Mouse (Mus musculus) left cerebral cortex, adult 8-10 months (tissue): ENCODE results near the gene Il1f8. TPM values are rescaled to one million over a fixed set of nuclear protein-coding genes. Genes with fewer than 3 reads are reported as not detected.
"Not testable (repeated sequence)": the region's sequence is repeated elsewhere in the genome, so short reads cannot be mapped to it uniquely, and the experiment has no call there.

Experiments used
- DNase-seq, 2 experiments: peaks; one replicate each; pipeline ENCODE4 v3.0.0; 2022; ENCODE audit warnings: low spot score in 2 of 2
- total RNA-seq, 4 experiments: library from RNA; stranded (reverse); gene quantifications; 2 replicates each; pipeline ENCODE4 v1.2.4; 2022

Il1f8 gene
- not detected for total RNA-seq

DNA sequence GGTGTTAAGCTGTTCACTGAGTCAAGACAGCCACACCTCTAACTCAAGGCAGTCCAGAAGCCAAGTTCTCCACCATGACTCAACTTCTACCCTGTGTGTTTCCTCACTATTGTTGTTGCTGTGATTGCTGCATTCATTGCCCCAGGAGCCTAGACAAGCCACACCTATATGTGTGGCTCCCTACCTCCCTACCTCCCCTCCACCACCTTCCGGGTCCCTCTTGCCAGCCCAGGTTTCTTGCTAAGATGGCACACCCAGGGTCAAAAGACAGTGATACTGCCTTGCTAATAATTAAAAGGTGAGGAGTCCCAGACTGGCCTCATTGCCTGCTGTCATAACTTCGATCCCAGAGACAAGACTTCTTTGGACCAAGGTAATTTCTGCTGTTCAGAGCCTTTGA is at the start of gene Il1f8:
Gene Il1f8 (plus strand): TSS at position 301 of the 400 bp plus-strand sequence.
- no peak for DNase-seq

DNA sequence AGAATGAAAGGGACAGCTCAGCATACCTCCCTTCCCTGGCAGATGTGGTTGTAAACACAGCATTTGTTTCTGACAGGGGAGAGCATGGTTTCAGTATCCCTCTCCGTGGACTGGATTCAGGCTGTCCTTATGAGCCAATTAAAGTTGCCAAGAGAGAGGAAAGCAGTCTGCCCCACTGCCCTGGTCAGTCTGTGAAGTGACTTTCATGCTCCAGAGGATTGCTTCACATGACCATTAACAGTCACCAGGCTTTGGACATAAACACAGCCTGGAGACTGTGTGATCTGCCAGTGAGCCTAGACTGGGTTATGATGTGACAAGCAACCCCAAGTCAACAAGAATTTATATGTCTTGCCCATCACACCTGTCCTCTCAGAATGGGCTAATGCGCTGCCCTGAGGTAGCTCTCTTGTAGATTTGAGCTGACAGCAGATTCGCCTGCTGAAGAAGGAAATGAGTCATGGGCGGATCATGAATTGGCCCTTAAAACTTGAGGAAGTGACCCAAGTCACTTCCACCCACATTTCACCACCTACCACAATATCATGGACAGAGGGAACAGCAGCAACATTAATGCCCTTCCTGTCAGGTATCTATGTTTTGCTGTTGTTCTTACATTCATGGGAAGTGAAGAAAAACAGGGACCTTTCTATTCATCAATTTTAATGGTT is 49.2 kb upstream of the Il1f8 start:
- DNase-seq = no peak

- DNase-seq = no peak
Observed at GRCm38 (mm10) chr2:24109085-24109484, 43.9 kb upstream of the Il1f8 start.

DNA sequence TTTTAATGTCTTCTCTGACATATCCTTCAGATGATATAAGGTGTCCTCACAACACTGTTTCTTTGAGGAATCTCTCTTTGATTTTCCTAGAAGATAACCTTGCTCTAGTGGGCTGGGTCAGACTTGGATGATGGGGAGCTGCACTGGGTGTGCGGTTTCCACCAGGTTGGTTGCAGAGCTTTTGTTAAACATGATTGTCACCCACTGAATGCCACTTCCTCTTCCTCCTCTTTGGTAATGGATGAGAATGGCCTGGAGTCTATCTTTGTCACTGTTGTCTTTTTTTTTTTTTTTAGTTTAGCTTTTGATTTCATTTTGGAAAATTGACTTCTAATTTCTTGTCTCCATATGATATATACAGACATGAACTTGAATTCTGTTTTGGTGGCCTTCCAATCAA is 18.6 kb upstream of the Il1f8 start:
- DNase-seq = no peak

DNA sequence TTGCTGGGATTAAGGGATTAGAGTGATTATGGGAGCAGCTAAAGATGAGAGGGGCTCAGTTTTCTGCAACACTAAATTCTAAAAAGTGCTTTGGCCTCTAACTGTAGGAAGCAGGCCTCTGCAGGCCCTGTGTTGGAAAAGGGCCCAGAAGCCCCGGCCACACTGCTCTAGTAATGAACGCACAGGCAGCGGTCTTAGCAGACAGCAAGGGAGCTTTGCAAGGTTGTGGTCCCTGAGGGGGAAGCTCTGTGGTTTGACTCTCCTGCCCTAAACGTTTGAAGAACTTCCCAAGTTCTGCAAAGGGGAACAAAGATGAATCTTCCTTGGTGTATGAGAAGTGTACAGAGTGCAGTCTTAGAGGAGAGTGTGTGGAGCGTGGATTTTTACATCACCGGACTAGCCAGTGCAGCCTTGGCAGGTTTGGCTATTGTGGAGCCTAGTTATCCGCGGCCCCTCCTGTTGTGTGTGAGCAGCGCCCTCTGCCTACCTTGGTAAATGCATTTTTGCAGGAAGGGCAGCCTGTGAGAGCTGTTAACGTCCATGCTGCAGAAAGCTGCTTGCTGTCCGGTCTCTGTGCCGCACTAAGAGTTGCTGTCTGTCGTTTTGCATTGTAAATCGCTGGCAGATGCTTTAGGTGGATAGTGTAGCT is 28.8 kb downstream of the Il1f8 start:
- DNase-seq = peak; percentile 13

DNA sequence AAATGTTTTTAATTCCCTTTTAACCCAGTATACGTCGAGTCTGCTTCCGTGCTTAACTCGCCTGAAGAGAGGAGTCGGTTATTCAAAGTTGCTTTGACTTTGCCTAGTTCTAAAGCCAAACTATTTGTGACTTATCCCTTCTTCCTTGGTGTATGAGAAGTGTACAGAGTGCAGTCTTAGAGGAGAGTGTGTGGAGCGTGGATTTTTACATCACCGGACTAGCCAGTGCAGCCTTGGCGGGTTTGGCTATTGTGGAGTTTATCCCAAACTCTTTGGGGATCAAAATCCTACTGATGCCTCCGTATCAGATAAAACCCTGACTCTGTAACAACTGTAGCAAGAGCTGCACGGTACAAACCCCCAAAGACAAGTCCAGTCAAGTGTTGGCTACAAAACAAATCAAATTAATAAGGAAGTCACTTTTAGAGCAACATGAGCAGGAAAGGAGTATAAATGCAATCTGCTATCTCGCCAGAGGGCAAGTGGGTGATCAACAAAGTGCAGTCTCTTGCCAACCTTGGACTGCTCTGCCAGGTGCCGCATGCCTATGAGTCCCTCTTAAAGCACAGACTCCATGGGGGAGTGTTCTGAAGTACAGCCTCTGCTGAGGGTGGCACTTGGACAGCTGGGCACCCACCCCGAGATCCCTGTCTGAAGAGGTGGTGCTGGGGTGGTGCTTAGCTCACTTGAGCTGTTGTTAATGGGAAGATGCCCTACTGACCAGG is 29.6 kb downstream of the Il1f8 start:
- DNase-seq = not testable (repeated sequence)

DNA sequence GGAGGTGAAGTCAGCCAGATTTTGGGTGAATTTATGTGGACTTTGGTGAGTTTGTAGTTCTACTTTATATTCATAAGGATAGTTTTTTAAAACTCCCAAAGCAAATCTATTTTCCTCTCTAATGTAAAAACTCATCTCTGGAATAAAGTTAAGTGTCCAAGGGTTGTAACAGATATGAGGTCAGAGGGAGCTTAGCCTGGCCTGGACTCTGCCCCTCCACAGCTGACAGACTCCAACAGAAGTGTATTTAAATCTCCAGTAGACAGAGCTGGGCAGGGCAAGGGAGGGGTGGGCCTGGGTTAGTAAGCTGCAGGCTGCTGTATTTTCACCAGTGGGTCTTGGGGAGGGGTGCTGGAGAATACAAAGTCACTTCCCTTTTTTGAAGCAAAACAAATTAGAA is 31.1 kb downstream of the Il1f8 start:
- DNase-seq = not testable (repeated sequence)

DNA sequence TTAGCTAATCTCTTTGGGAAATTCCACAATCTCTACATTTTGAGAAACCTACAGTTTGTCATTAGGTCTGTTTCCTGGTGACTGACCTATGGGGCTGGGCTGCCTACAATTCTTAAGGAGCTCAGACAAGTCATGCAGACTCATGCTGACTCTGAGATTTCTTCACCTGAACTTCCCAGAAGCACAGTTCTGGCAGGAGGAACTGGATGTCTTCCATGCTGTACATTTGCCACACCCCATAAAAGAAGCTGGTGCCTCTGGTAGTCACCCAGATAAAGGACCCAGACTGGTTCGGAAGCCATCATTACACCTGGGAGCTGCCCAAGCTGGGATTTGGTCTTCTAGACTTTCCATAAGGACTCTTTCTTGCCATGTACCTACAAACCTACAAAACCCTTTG is 33.2 kb downstream of the Il1f8 start, which contains the start of gene Il1f9:
Gene Il1f9 (plus strand): TSS at position 301 of the 400 bp plus-strand sequence.
- no peak for DNase-seq

DNA sequence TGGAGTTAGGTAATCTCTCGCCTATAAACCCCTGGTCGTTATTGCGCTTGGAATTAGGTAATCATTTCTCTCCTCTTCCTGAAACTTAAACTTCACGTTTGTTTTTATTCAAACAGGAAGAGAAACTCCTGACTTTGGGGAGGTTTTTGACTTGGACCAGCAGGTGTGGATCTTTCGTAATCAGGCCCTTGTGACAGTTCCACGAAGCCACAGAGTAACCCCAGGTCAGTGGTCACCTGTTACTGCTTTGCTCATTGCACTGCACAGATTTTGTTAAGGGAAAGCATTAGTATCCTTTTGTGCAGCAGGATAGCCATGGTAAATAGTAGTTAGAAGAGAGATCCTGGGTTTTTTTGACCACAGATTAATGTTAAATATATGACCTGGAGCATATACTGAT is 34.6 kb downstream of the Il1f8 start:
- DNase-seq = no peak

DNA sequence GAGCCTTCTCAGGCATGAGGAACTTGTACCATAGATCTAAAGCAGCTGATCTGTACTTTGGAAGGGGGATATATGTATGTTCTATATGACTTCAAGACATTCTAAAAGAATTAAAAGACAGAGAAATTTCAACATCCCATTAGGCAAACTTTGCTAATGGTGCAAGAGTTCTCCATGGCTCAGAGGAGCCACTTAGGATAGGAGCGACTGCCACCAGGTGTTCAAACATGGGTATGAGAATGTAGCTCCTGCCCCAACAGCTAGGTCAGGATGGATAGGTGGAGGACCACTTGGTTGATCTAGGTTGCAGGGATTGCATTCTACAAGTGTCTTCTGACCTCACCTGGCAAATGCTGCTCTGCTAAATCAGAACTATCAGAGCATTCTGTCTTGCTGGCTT is 35.2 kb downstream of the Il1f8 start:
- no peak for DNase-seq

Other genes starting within 250 kb of the Il1f8 start
- gene Hnmt, start 103.8 kb upstream of the Il1f8 start, total RNA-seq = 10 to 100 TPM; 27.1 to 31.8 (median 29.0) TPM
- gene Tbpl2, start 56.6 kb upstream of the Il1f8 start, total RNA-seq = not detected
- not detected for gene Il1f9, start 33.3 kb downstream of the Il1f8 start, total RNA-seq
- gene Il1f6, start 62.3 kb downstream of the Il1f8 start, total RNA-seq = not detected
- gene Il1f5, start 123.8 kb downstream of the Il1f8 start, total RNA-seq = under 1 TPM in 2 of 4 experiments, not detected in 2; 0.13 to 0.19 TPM
- gene Il1f10, start 138.0 kb downstream of the Il1f8 start, total RNA-seq = not detected
- gene Il1rn, start 183.7 kb downstream of the Il1f8 start, total RNA-seq = not detected
- 1 to 10 TPM in 3 of 4 experiments, under 1 TPM in 1; 0.95 to 3.3 (median 1.8) TPM for gene Psd4, start 214.4 kb downstream of the Il1f8 start, total RNA-seq